ENCODE assay signal across 9 mouse cellular contexts in genomic region chr13:14521746-14522127, GRCm38 (mm10). TPM values are rescaled to one million over a fixed set of nuclear protein-coding genes. Genes with fewer than 3 reads are reported as not detected.
DNase-seq lines count a peak whose midpoint lies in the region; ATAC-seq and TF ChIP-seq lines count a peak whose summit lies in the region.
"Had no signal": no experiment of that assay in that cellular context is flagged by ENCODE, and none has a peak within 500 bp of the region (broad histone marks: within the 10 kb centered on the region; RNA-seq: fewer than 3 reads in every experiment).

No protein-coding gene starts in this region.

- H3K9ac ChIP-seq in kidney, postnatal 0 days (ENCODE audit: low read depth, low read length): no peak overlapping the region
- peak overlapping the region; percentile 62; the same call in 1 of the 2 replicates for H3K9ac ChIP-seq in embryonic facial prominence, embryonic 13.5 days
- no peak overlapping the region for H3K9ac ChIP-seq in limb, embryonic 15.5 days
- 0 out of 2 replicates have a peak overlapping the region, but pooled peaks have one; percentile 4 for H3K9ac ChIP-seq in stomach, postnatal 0 days (ENCODE audit: low read length)

- no peak for DNase-seq in kidney, postnatal 0 days (ENCODE audit: low spot score)
- no peak for DNase-seq in kidney, postnatal 10 days
- peak; percentile 26 for DNase-seq in heart, postnatal 4 days
- DNase-seq in stomach, postnatal 0 days (ENCODE audit: low spot score): no peak
- DNase-seq in Muller cell, postnatal 12 days (ENCODE audit: inconsistent ontology term): no peak

- no peaks in the 10 kb centered on the region for H3K27me3 ChIP-seq in kidney, postnatal 0 days (ENCODE audit: insufficient read depth, low read length)
- H3K27me3 ChIP-seq in embryonic facial prominence, embryonic 13.5 days: peaks cover 40% of the 10 kb centered on the region
- peaks cover 44% of the 10 kb centered on the region for H3K27me3 ChIP-seq in limb, embryonic 15.5 days
- no peaks in the 10 kb centered on the region for H3K27me3 ChIP-seq in stomach, postnatal 0 days (ENCODE audit: control insufficient read depth, insufficient read depth, low read length)
- H3K27me3 ChIP-seq: CH12.LX had no signal

- H3K36me3 ChIP-seq in kidney, postnatal 0 days (ENCODE audit: insufficient read depth, low read length): no peaks in the 10 kb centered on the region
- no peaks in the 10 kb centered on the region for H3K36me3 ChIP-seq in embryonic facial prominence, embryonic 13.5 days
- no peaks in the 10 kb centered on the region for H3K36me3 ChIP-seq in limb, embryonic 15.5 days
- no peaks in the 10 kb centered on the region for H3K36me3 ChIP-seq in stomach, postnatal 0 days (ENCODE audit: control insufficient read depth, insufficient read depth, low read length)

- H3K9me3 ChIP-seq in kidney, postnatal 0 days (replicated peaks; ENCODE audit: low read length): no peaks in the 10 kb centered on the region
- H3K9me3 ChIP-seq in embryonic facial prominence, embryonic 13.5 days: no peaks in the 10 kb centered on the region
- H3K9me3 ChIP-seq in limb, embryonic 15.5 days: no peaks in the 10 kb centered on the region
- H3K9me3 ChIP-seq in stomach, postnatal 0 days (ENCODE audit: control insufficient read depth, low read length): no peaks in the 10 kb centered on the region

- no peak for TF ChIP-seq CTCF in kidney, postnatal 0 days (IDR thresholded peaks at IDR 0.05; ENCODE audit: low read depth)
- TF ChIP-seq CTCF in stomach, postnatal 0 days (IDR thresholded peaks at IDR 0.05; ENCODE audit: low read depth): no peak

- ATAC-seq in kidney, postnatal 0 days (replicated peaks; ENCODE audit: low FRiP score, low read depth): no peak
- ATAC-seq in embryonic facial prominence, embryonic 13.5 days (ENCODE audit: insufficient number of reproducible peaks, insufficient read depth, low FRiP score, low TSS enrichment, low read depth): no peak
- no peak for ATAC-seq in limb, embryonic 15.5 days (ENCODE audit: insufficient number of reproducible peaks, low FRiP score, low TSS enrichment, low read depth)
- ATAC-seq in stomach, postnatal 0 days (ENCODE audit: low FRiP score, low TSS enrichment): no peak
- no peak for ATAC-seq in monocyte, adult 5-6 weeks (replicated peaks; ENCODE audit: insufficient number of reproducible peaks, low FRiP score, low TSS enrichment, poor library complexity, severe bottlenecking)

- no peak for TF ChIP-seq EP300 in stomach, postnatal 0 days (optimal IDR thresholded peaks at IDR 0.05)

- H3K27ac ChIP-seq in kidney, postnatal 0 days: no peak overlapping the region
- no peak overlapping the region for H3K27ac ChIP-seq in embryonic facial prominence, embryonic 13.5 days
- H3K27ac ChIP-seq in limb, embryonic 15.5 days: no peak overlapping the region
- no peak overlapping the region for H3K27ac ChIP-seq in stomach, postnatal 0 days (replicated peaks)

- H3K4me3 ChIP-seq in kidney, postnatal 0 days (replicated peaks; ENCODE audit: low read depth, low read length): peak overlapping the region; percentile 42; the same call in 1 of the 2 replicates
- H3K4me3 ChIP-seq in embryonic facial prominence, embryonic 13.5 days: peak overlapping the region; percentile 57
- peak overlapping the region; percentile 49 for H3K4me3 ChIP-seq in limb, embryonic 15.5 days
- H3K4me3 ChIP-seq in stomach, postnatal 0 days (ENCODE audit: low read depth, low read length): peak overlapping the region; percentile 43

- peaks cover 5% of the 10 kb centered on the region; the same call in 1 of the 2 replicates for H3K4me1 ChIP-seq in kidney, postnatal 0 days (replicated peaks; ENCODE audit: insufficient read depth, low read length)
- peaks cover 14% of the 10 kb centered on the region for H3K4me1 ChIP-seq in embryonic facial prominence, embryonic 13.5 days
- peaks cover 12% of the 10 kb centered on the region for H3K4me1 ChIP-seq in limb, embryonic 15.5 days
- no peaks in the 10 kb centered on the region for H3K4me1 ChIP-seq in stomach, postnatal 0 days (replicated peaks; ENCODE audit: control insufficient read depth, insufficient read depth)

- peak overlapping the region; percentile 81 for H3K4me2 ChIP-seq in kidney, postnatal 0 days (ENCODE audit: low read length)
- peak overlapping the region; percentile 91 for H3K4me2 ChIP-seq in embryonic facial prominence, embryonic 13.5 days
- peak overlapping the region; percentile 93 for H3K4me2 ChIP-seq in limb, embryonic 15.5 days
- H3K4me2 ChIP-seq in stomach, postnatal 0 days (replicated peaks; ENCODE audit: low read depth): peak overlapping the region; percentile 74

- WGBS in kidney, postnatal 0 days: 22% methylated on average over 4 of the region's 4 CpGs
- 19% methylated on average over 4 of the region's 4 CpGs for WGBS in embryonic facial prominence, embryonic 13.5 days
- WGBS in limb, embryonic 15.5 days: 31% methylated on average over 4 of the region's 4 CpGs
- 14% methylated on average over 4 of the region's 4 CpGs for WGBS in stomach, postnatal 0 days

RNA-seq across cellular contexts. Expression of gene Hecw1, which starts 1.3 kb away (rescaled TPM):
- 0.01 TPM in 1 of 2 replicates, not detected in the other for polyA plus RNA-seq in kidney, postnatal 0 days (2015; fragmentation: Nextera tagmentation; extraction: Ambion mirVana)
- 2.6 and 2.9 TPM in 2 replicates for polyA plus RNA-seq in embryonic facial prominence, embryonic 13.5 days (2015; fragmentation: Nextera tagmentation; extraction: Ambion mirVana)
- total RNA-seq in heart, postnatal 4 days (2021): 1 to 10 TPM; 1.2 to 1.8 TPM
- 0.13 and 0.16 TPM in 2 replicates for polyA plus RNA-seq in limb, embryonic 15.5 days (2015; fragmentation: Nextera tagmentation; extraction: Ambion mirVana)
- polyA plus RNA-seq in stomach, postnatal 0 days (2015; fragmentation: Nextera tagmentation; extraction: Ambion mirVana): 0.34 and 0.42 TPM in 2 replicates
- not detected in 3 replicates for total RNA-seq in monocyte, adult 5-6 weeks (2017)
- total RNA-seq: CH12.LX had no signal

Comparison
In these comparisons a context has a peak if more than half of its experiments do, and no peak if none do; other contexts are left out.
1. H3K9ac ChIP-seq: peak in embryonic facial prominence, embryonic 13.5 days (single experiment) and stomach, postnatal 0 days (single experiment); none in kidney, postnatal 0 days (single experiment) and limb, embryonic 15.5 days (single experiment).
2. Peak in every context shown above with its lines, with median percentiles within 50 percentile points of each other: H3K4me2 ChIP-seq and H3K4me3 ChIP-seq.